In genomic region chr8:107262046-107262705, GRCm38 (mm10) we compare ENCODE assay signal across 24 mouse cellular contexts.
"Had no signal": no experiment of that assay in that cellular context is flagged by ENCODE, and none has a peak within 500 bp of the region (broad histone marks: within the 10 kb centered on the region; RNA-seq: fewer than 3 reads in every experiment).

No protein-coding gene starts in this region.

- H3K9me3 ChIP-seq: heart, embryonic 10.5 days; heart, embryonic 12.5 days; hindbrain, embryonic 10.5 days; hindbrain, embryonic 12.5 days; intestine, embryonic 15.5 days; kidney, embryonic 15.5 days; limb, embryonic 13.5 days; limb, embryonic 15.5 days; liver, embryonic 12.5 days had no signal

- H3K36me3 ChIP-seq: heart, embryonic 10.5 days; heart, embryonic 12.5 days; hindbrain, embryonic 10.5 days; hindbrain, embryonic 12.5 days; intestine, embryonic 15.5 days; kidney, embryonic 15.5 days; limb, embryonic 13.5 days; limb, embryonic 15.5 days; liver, embryonic 12.5 days had no signal

- DNase-seq: gastrocnemius, adult 2 months; gastrocnemius, postnatal 10 days; gastrocnemius, postnatal 25 days; heart, postnatal 10 days; heart, postnatal 4 days; kidney, adult 2 months; kidney, adult 9 months; kidney, postnatal 14 days; kidney, postnatal 36 days; layer of hippocampus, adult 9-11 months; layer of hippocampus, postnatal 36 days; left cerebral cortex, postnatal 4 days had no signal

- H3K4me3 ChIP-seq: gastrocnemius, adult 2 months; heart, embryonic 10.5 days; heart, embryonic 12.5 days; hindbrain, embryonic 10.5 days; hindbrain, embryonic 12.5 days; intestine, embryonic 15.5 days; kidney, embryonic 15.5 days; limb, embryonic 13.5 days; limb, embryonic 15.5 days; liver, embryonic 12.5 days had no signal

- H3K4me1 ChIP-seq: intestine, embryonic 15.5 days had no signal

- H3K27me3 ChIP-seq: heart, embryonic 12.5 days; hindbrain, embryonic 12.5 days; intestine, embryonic 15.5 days; kidney, embryonic 15.5 days; limb, embryonic 13.5 days; limb, embryonic 15.5 days; liver, embryonic 12.5 days had no signal

- H3K27ac ChIP-seq: gastrocnemius, adult 2 months; heart, embryonic 10.5 days; hindbrain, embryonic 10.5 days; hindbrain, embryonic 12.5 days; hindbrain, embryonic 14.5 days; intestine, embryonic 15.5 days; kidney, embryonic 15.5 days; kidney, postnatal 0 days; limb, embryonic 13.5 days; limb, embryonic 15.5 days; liver, embryonic 12.5 days; liver, embryonic 14.5 days had no signal

- H3K9ac ChIP-seq: heart, embryonic 12.5 days; hindbrain, embryonic 12.5 days; hindbrain, embryonic 14.5 days; intestine, embryonic 15.5 days; kidney, embryonic 15.5 days; limb, embryonic 13.5 days; limb, embryonic 15.5 days; liver, embryonic 12.5 days; liver, embryonic 14.5 days had no signal
